Mouse (Mus musculus) forebrain, embryonic 12.5 days (tissue): ENCODE data around the gene Ccdc180. TPM values are rescaled to one million over a fixed set of nuclear protein-coding genes. Genes with fewer than 3 reads are reported as not detected.

Experiments
- ATAC-seq: fragments of 200-750 bp; cut with Nextera tagmentation; 2 replicates; pipeline ENCODE4 v1.8.0; 2017; ENCODE audit warnings: moderate TSS enrichment; ENCODE audit not compliant: low FRiP score
- H3K27ac ChIP-seq: fragments of 300-500 bp; sonication (generic); 2 replicates; pipeline ENCODE4 v1.5.1; 2016; ENCODE audit warnings: mild to moderate bottlenecking
- H3K27me3 ChIP-seq: fragments of 300-500 bp; sonication (generic); 2 replicates; pipeline ENCODE4 v1.6.1; 2016; ENCODE audit warnings: mild to moderate bottlenecking
- H3K36me3 ChIP-seq: fragments of 300-500 bp; sonication (generic); replicated peaks from 2 replicates; pipeline ENCODE4 v1.6.1; 2016; ENCODE audit warnings: mild to moderate bottlenecking
- H3K4me1 ChIP-seq: fragments of 300-500 bp; sonication (generic); 2 replicates; pipeline ENCODE4 v1.6.1; 2016
- H3K4me2 ChIP-seq: fragments of 300-500 bp; sonication (generic); 2 replicates; pipeline ENCODE4 v1.6.1; 2016; ENCODE audit warnings: mild to moderate bottlenecking, moderate library complexity
- H3K4me3 ChIP-seq: fragments of 300-500 bp; sonication (generic); replicated peaks from 2 replicates; pipeline ENCODE4 v1.5.1; 2016; ENCODE audit warnings: mild to moderate bottlenecking
- H3K9ac ChIP-seq: fragments of 300-500 bp; sonication (generic); 2 replicates; pipeline ENCODE4 v1.6.1; 2016; ENCODE audit warnings: mild to moderate bottlenecking
- H3K9me3 ChIP-seq: fragments of 300-500 bp; sonication (generic); 2 replicates; pipeline ENCODE4 v1.6.1; 2016
- WGBS: fragments of 180-500 bp; shearing (Covaris S2); methylation state at CpG from one replicate; pipeline ENCODE4 v1.1.7; 2016; 5-methylcytosine and 5-hydroxymethylcytosine counted together
- polyA plus RNA-seq: library from polyadenylated mRNA; unstranded; fragments of >200 nt; fragmentation: Nextera tagmentation; extraction: Ambion mirVana; gene quantifications from 2 replicates; pipeline ENCODE4 v1.2.1, GENCODE M21; 2016

The Ccdc180 gene
- polyA plus RNA-seq, 1 experiment from 2014 or later, result 0.11 TPM

GRCm38 (mm10) chr4:45921663-45922435 is 31.7 kb downstream of the Ccdc180 start:
- no peaks in the 10 kb centered on the region for H3K4me1 ChIP-seq
- H3K4me3 ChIP-seq, result no peak overlapping the region
- H3K9me3 ChIP-seq, result no peaks in the 10 kb centered on the region
- no peak overlapping the region for H3K27ac ChIP-seq
- no peak overlapping the region for H3K9ac ChIP-seq
- 87% methylated on average over 10 of the region's 10 CpGs for WGBS
- H3K36me3 ChIP-seq, result no peaks in the 10 kb centered on the region
- ATAC-seq, result no peak
- H3K4me2 ChIP-seq, result no peak overlapping the region
- no peaks in the 10 kb centered on the region for H3K27me3 ChIP-seq

- H3K4me2 ChIP-seq, result no peak overlapping the region
- H3K9ac ChIP-seq, result no peak overlapping the region
- no peak overlapping the region for H3K27ac ChIP-seq
- no peak for ATAC-seq
- no peaks in the 10 kb centered on the region for H3K36me3 ChIP-seq
- H3K27me3 ChIP-seq, result no peaks in the 10 kb centered on the region
- H3K9me3 ChIP-seq, result no peaks in the 10 kb centered on the region
- WGBS, result 90% methylated on average over 4 of the region's 4 CpGs
- H3K4me3 ChIP-seq, result no peak overlapping the region
- H3K4me1 ChIP-seq, result no peaks in the 10 kb centered on the region
These were observed 33.9 kb downstream of the Ccdc180 start for GRCm38 (mm10) chr4:45924011-45924410.

GRCm38 (mm10) chr4:45928561-45928960 is 38.5 kb downstream of the Ccdc180 start:
- 83% methylated on average over 4 of the region's 4 CpGs for WGBS
- Histone ChIP-seq H3K9ac (no peak overlapping the region), H3K9me3 (no peaks in the 10 kb centered on the region), H3K4me1 (no peaks in the 10 kb centered on the region), H3K4me3 (no peak overlapping the region), H3K27ac (no peak overlapping the region), H3K36me3 (no peaks in the 10 kb centered on the region), H3K27me3 (no peaks in the 10 kb centered on the region), H3K4me2 (no peak overlapping the region)
- ATAC-seq, result no peak

GRCm38 (mm10) chr4:45941628-45942044 is 51.5 kb downstream of the Ccdc180 start:
- no peaks in the 10 kb centered on the region for H3K36me3 ChIP-seq
- H3K27ac ChIP-seq, result no peak overlapping the region
- H3K4me1 ChIP-seq, result no peaks in the 10 kb centered on the region
- H3K4me2 ChIP-seq, result 0 out of 2 replicates have a peak overlapping the region, but pooled peaks have one; percentile 19
- ATAC-seq, result 0 out of 2 replicates have a peak, but pooled peaks have one; percentile 44
- no peaks in the 10 kb centered on the region for H3K27me3 ChIP-seq
- 28% methylated on average over 13 of the region's 13 CpGs for WGBS
- H3K4me3 ChIP-seq, result no peak overlapping the region
- H3K9me3 ChIP-seq, result no peaks in the 10 kb centered on the region
- no peak overlapping the region for H3K9ac ChIP-seq

- H3K4me2 ChIP-seq, result no peak overlapping the region
- H3K27ac ChIP-seq, result no peak overlapping the region
- no peaks in the 10 kb centered on the region for H3K36me3 ChIP-seq
- H3K9ac ChIP-seq, result no peak overlapping the region
- no peaks in the 10 kb centered on the region for H3K27me3 ChIP-seq
- H3K4me3 ChIP-seq, result no peak overlapping the region
- H3K9me3 ChIP-seq, result no peaks in the 10 kb centered on the region
- WGBS, result 81% methylated on average over 8 of the region's 8 CpGs
- ATAC-seq, result no peak
- H3K4me1 ChIP-seq, result no peaks in the 10 kb centered on the region
These were observed 57.6 kb downstream of the Ccdc180 start for GRCm38 (mm10) chr4:45947729-45948128.

- H3K27ac ChIP-seq, result no peak overlapping the region
- no peaks in the 10 kb centered on the region for H3K9me3 ChIP-seq
- H3K4me2 ChIP-seq, result no peak overlapping the region
- H3K9ac ChIP-seq, result no peak overlapping the region
- no peaks in the 10 kb centered on the region for H3K36me3 ChIP-seq
- no peaks in the 10 kb centered on the region for H3K4me1 ChIP-seq
- no peak overlapping the region for H3K4me3 ChIP-seq
- H3K27me3 ChIP-seq, result no peaks in the 10 kb centered on the region
- WGBS, result 83% methylated on average over 7 of the region's 7 CpGs
- ATAC-seq, result no peak
These were observed 59.2 kb downstream of the Ccdc180 start for GRCm38 (mm10) chr4:45949109-45949848.

GRCm38 (mm10) chr4:45951830-45952229 is 61.7 kb downstream of the Ccdc180 start:
- no peaks in the 10 kb centered on the region; the same call in 1 of the 2 replicates for H3K27me3 ChIP-seq
- no peaks in the 10 kb centered on the region for H3K4me1 ChIP-seq
- no peak for ATAC-seq
- H3K4me3 ChIP-seq, result no peak overlapping the region
- H3K9me3 ChIP-seq, result no peaks in the 10 kb centered on the region
- no peak overlapping the region for H3K9ac ChIP-seq
- no peaks in the 10 kb centered on the region for H3K36me3 ChIP-seq
- H3K27ac ChIP-seq, result no peak overlapping the region
- H3K4me2 ChIP-seq, result no peak overlapping the region
- WGBS, result 95% methylated on average over 16 of the region's 18 CpGs

GRCm38 (mm10) chr4:45953025-45953919 is 63.2 kb downstream of the Ccdc180 start:
- no peak overlapping the region for H3K27ac ChIP-seq
- no peak overlapping the region for H3K4me3 ChIP-seq
- H3K9me3 ChIP-seq, result no peaks in the 10 kb centered on the region
- no peaks in the 10 kb centered on the region for H3K36me3 ChIP-seq
- no peaks in the 10 kb centered on the region for H3K4me1 ChIP-seq
- H3K9ac ChIP-seq, result no peak overlapping the region
- WGBS, result 89% methylated on average over 23 of the region's 23 CpGs
- no peak for ATAC-seq
- no peaks in the 10 kb centered on the region; the same call in 1 of the 2 replicates for H3K27me3 ChIP-seq
- no peak overlapping the region for H3K4me2 ChIP-seq

- H3K27me3 ChIP-seq, result no peaks in the 10 kb centered on the region; the same call in 1 of the 2 replicates
- H3K4me1 ChIP-seq, result no peaks in the 10 kb centered on the region
- H3K9ac ChIP-seq, result no peak overlapping the region
- H3K4me3 ChIP-seq, result no peak overlapping the region
- ATAC-seq, result no peak
- H3K9me3 ChIP-seq, result no peaks in the 10 kb centered on the region
- no peak overlapping the region for H3K4me2 ChIP-seq
- no peak overlapping the region for H3K27ac ChIP-seq
- 82% methylated on average over 4 of the region's 4 CpGs for WGBS
- H3K36me3 ChIP-seq, result no peaks in the 10 kb centered on the region
These were observed 65.1 kb downstream of the Ccdc180 start for GRCm38 (mm10) chr4:45955235-45955634.

- Histone ChIP-seq H3K4me3 (no peak overlapping the region), H3K36me3 (no peaks in the 10 kb centered on the region), H3K9me3 (no peaks in the 10 kb centered on the region), H3K9ac (no peak overlapping the region), H3K27me3 (no peaks in the 10 kb centered on the region; the same call in 1 of the 2 replicates), H3K27ac (no peak overlapping the region), H3K4me1 (no peaks in the 10 kb centered on the region), H3K4me2 (no peak overlapping the region)
- no peak for ATAC-seq
- WGBS, result 95% methylated on average over 8 of the region's 8 CpGs
These were observed 66.0 kb downstream of the Ccdc180 start for GRCm38 (mm10) chr4:45956131-45956530.

GRCm38 (mm10) chr4:45956706-45957105 is 66.6 kb downstream of the Ccdc180 start:
- H3K27me3 ChIP-seq, result no peaks in the 10 kb centered on the region; the same call in 1 of the 2 replicates
- H3K9ac ChIP-seq, result no peak overlapping the region
- no peak overlapping the region for H3K4me3 ChIP-seq
- H3K4me2 ChIP-seq, result no peak overlapping the region
- H3K27ac ChIP-seq, result no peak overlapping the region
- whole genome bisulfite sequencing, result 95% methylated on average over 4 of the region's 4 CpGs
- no peaks in the 10 kb centered on the region for H3K9me3 ChIP-seq
- no peaks in the 10 kb centered on the region for H3K4me1 ChIP-seq
- no peak for ATAC-seq
- no peaks in the 10 kb centered on the region for H3K36me3 ChIP-seq
